Mouse (Mus musculus) spleen, postnatal 36 days (tissue): Measurements from ENCODE around the gene 4921507P07Rik.
A peak's percentile ranks its signal among the peaks of the same experiment; 100 is the strongest.
"Not testable (repeated sequence)": the region's sequence is repeated elsewhere in the genome, so short reads cannot be mapped to it uniquely, and the experiment has no call there.

ENCODE experiments used
- DNase-seq, 2 experiments: peaks; one replicate each; pipeline ENCODE4 v3.0.0; 2022; ENCODE audit warnings: low spot score in 2 of 2, mixed read lengths in 1 of 2

4921507P07Rik gene

GRCm38 (mm10) chr6:50596301-50597211 is at the start of gene 4921507P07Rik:
Gene 4921507P07Rik (minus strand): TSS chr6:50596632.
- DNase-seq = peak; percentile 95 to 96

- no peak for DNase-seq
Observed at GRCm38 (mm10) chr6:50644701-50645100, 48.3 kb upstream of the 4921507P07Rik start.

- no peak for DNase-seq
Observed at GRCm38 (mm10) chr6:50641898-50642297, 45.5 kb upstream of the 4921507P07Rik start.

GRCm38 (mm10) chr6:50640377-50640776 is 43.9 kb upstream of the 4921507P07Rik start:
- DNase-seq = no peak

GRCm38 (mm10) chr6:50639656-50640055 is 43.2 kb upstream of the 4921507P07Rik start:
- no peak for DNase-seq

GRCm38 (mm10) chr6:50626170-50626569 is 29.7 kb upstream of the 4921507P07Rik start:
- not testable (repeated sequence) for DNase-seq

GRCm38 (mm10) chr6:50618273-50618672 is 21.8 kb upstream of the 4921507P07Rik start:
- not testable (repeated sequence) for DNase-seq

- peak; percentile 26 to 43 for DNase-seq
Observed at GRCm38 (mm10) chr6:50601620-50602019, 5.2 kb upstream of the 4921507P07Rik start.

- DNase-seq = no peak
Observed at GRCm38 (mm10) chr6:50598560-50598959, 2.1 kb upstream of the 4921507P07Rik start.

GRCm38 (mm10) chr6:50594372-50594771 is 2.1 kb downstream of the 4921507P07Rik start:
- DNase-seq = no peak

- no peak for DNase-seq
Observed at GRCm38 (mm10) chr6:50593334-50593845, 3.0 kb downstream of the 4921507P07Rik start.

GRCm38 (mm10) chr6:50590234-50590633 is 6.2 kb downstream of the 4921507P07Rik start:
- no peak for DNase-seq

GRCm38 (mm10) chr6:50588251-50588650 is 8.2 kb downstream of the 4921507P07Rik start:
- DNase-seq = peak; percentile 45 to 56

GRCm38 (mm10) chr6:50587412-50587811 is 9.0 kb downstream of the 4921507P07Rik start:
- DNase-seq = no peak

GRCm38 (mm10) chr6:50586316-50586715 is 10.1 kb downstream of the 4921507P07Rik start:
- no peak for DNase-seq

GRCm38 (mm10) chr6:50585733-50586132 is 10.7 kb downstream of the 4921507P07Rik start:
- DNase-seq = no peak

- no peak for DNase-seq
Observed at GRCm38 (mm10) chr6:50571661-50572060, 24.8 kb downstream of the 4921507P07Rik start.

GRCm38 (mm10) chr6:50566997-50567255 is 29.5 kb downstream of the 4921507P07Rik start:
- no peak for DNase-seq

- peak; percentile 99 for DNase-seq
Observed at GRCm38 (mm10) chr6:50566141-50566996, 30.1 kb downstream of the 4921507P07Rik start, which contains the start of gene Cycs. Gene Cycs (minus strand): TSS chr6:50566538.

GRCm38 (mm10) chr6:50563651-50564050 is 32.8 kb downstream of the 4921507P07Rik start:
- DNase-seq = no peak

- no peak for DNase-seq
Observed at GRCm38 (mm10) chr6:50562421-50562820, 34.0 kb downstream of the 4921507P07Rik start.

GRCm38 (mm10) chr6:50560776-50561175 is 35.7 kb downstream of the 4921507P07Rik start:
- no peak for DNase-seq
